Mouse (Mus musculus) heart, adult 18-20 months (tissue): ENCODE measurements around the gene Panx1. TPM values are rescaled to one million over a fixed set of nuclear protein-coding genes. Genes with fewer than 3 reads are reported as not detected.

Experiments used
- DNase-seq, 2 experiments: peaks; one replicate each; pipeline ENCODE4 v3.0.0; 2021 to 2022; ENCODE audit warnings: mixed read lengths in 1 of 2
- total RNA-seq, 2 experiments: library from RNA; stranded (reverse); gene quantifications; 2 replicates each; pipeline ENCODE4 v1.2.3; 2021

Panx1 gene
- total RNA-seq, 2 experiments from 2014 or later, result 5.4 to 10.1 TPM

DNA sequence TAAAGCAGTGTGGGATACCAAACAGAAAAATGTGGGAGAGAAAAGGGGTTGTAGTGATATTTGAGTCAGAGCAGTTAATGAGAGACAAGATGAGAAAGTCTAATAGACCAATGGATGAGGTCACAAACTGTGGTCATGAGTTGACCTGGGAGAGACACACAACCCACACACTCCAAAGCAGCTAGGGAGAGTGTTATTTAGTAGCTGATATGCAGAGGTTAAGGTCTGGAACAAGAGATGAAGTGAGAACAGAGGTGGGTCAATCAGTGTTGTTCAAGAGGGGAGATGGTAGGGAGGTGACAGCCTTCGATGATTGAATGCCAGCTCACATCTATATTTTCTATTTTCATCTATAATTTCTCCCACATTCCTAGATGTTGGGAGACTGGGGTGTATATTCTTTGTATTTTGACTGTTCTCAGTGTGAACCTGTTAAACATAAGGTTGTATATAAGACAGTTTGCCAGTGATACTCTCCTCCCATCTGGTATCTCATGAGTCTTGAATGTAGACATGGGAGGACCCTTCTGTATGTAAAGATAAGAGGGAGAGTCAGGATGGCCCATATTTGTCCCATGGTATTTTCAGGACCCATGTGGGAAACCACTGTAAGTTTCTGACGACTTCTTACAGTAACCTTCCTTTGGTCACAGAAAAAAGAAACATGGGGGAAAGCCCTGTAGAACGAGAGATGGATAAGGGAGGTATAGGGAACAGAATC, 74.3 kb downstream of the Panx1 start:
- DNase-seq, result no peak

DNA sequence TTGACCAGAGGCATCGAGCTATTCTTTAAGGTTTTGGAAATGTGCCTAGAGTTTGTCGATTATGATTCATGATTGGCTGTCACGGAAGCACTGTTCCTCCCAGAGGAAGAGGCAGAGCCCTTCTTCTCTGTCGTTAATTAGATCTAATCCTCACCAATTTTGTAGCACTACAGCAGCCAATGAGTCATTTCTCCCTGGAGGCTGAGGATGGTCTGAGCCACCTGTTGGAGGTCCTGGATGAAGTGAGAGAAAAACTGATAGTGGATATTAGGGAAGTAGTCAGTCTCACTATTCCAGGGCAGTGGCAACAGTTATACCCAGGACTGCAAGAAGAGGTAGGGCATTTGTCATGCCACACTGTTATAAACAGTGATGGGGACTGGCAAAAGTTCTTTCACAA, 75.1 kb downstream of the Panx1 start:
- no peak for DNase-seq

DNA sequence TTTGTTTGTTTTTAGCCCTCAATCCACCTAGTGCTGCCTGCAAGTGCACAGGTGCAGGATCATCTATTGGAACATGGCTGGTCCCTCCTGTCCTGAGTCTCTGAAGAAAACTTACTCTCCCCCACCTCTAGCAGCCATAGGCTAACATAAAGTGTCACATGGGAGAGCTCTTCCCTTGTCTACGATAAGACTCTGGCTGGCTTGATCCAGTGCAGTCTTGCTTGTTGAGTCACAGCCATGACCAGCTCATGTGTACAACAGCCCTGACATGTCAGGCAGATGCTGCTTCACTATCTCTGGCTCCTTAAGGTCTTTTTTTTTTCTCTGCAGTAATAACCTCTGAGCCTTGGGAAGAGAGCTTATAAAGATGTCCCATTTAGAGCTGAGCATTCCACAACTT, 77.7 kb downstream of the Panx1 start:
- DNase-seq, result no peak

DNA sequence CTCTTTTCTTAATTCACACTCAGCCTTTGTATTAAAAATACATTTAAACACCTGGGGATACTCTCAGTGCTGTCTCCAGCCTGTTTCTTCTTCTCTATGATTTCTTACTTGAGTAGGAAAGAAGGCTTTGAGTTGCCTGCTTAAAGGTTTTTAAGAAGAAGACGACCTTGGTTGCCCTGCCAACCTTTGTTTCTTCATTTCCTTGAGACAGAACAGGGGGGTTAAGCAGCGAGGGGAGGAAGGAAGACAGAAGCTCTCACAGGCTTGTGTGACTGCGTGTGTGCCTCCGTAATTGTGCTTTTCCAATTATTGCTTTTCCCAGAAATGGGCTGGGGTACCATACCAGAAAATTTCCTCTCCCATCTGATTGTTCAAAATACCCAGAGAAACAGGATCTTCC, 78.5 kb downstream of the Panx1 start:
- DNase-seq, result no peak

DNA sequence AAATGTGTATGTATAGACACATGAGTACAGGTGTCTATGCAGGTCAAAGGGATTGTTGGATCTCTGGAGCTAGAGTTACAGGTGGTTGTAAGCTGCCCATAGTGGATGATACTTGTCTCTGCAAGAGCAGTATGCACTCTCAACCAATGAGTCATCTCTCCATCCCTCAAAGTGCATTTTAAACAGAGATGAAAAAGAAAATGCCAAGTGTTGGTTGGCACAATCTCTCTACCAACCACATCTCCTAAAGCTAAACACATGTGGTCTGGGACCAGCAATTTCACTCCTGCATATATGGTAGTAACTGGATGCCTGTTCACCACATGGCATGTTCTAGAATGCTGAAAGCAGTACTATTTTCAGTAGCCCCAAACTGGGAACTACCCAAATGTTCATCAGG, 79.9 kb downstream of the Panx1 start:
- no peak for DNase-seq

DNA sequence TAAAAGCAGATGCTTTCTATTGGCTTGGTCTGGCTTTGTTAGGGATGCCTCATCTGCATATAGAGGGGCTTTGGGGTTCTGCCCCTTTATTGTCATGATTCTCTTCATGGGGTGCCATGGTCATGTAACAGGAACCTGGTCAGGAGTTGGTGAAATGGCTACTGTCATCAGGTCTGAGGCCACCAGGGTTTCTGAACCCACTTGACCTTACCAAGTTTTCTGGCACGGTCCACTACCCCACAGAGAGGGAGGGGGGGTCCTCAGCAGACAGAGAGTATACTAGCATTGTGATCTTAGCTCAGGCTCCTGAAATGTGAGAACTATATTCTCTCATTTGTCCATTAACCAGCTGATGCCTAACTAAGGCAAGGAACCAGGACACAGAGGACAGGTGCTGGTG, 82.5 kb downstream of the Panx1 start:
- no peak for DNase-seq

DNA sequence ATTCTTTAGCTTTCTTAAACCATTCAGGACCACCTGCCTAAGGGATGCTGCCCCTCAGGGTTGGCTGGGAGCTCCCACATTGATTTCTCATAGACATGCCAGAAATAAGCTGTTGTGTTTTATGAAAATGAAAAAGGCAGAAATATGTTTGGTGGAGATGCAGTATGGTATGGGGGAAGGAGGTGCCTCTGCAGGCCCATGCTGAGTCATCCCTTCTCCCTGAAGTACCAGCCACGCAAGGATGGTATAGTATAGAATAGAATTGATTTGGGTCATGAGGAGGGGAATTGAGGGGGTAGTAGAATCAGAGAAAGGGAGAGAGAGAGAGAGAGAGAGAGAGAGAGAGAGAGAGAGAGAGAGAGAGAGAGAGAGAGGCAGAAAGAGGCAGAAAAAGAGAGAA, 90.6 kb downstream of the Panx1 start:
- no peak for DNase-seq

Other genes starting within 250 kb of the Panx1 start
- not detected for gene Gpr83, start 185.3 kb downstream of the Panx1 start, total RNA-seq
- gene Izumo1r, start 141.5 kb downstream of the Panx1 start, total RNA-seq, result 1 to 10 TPM in 1 of 2 experiments, not detected in 1; 1.0 TPM
- gene Hephl1, start 66.6 kb upstream of the Panx1 start, total RNA-seq, result under 1 TPM; 0.20 to 0.28 TPM
- gene Vstm5, start 193.6 kb upstream of the Panx1 start, total RNA-seq, result under 1 TPM; 0.23 to 0.35 TPM
- 10 to 100 TPM; 13.1 to 17.7 TPM for gene Med17, start 234.5 kb upstream of the Panx1 start, total RNA-seq